Mouse (Mus musculus) gastrocnemius, adult 2 months (tissue): ENCODE measurements around the gene Vps18. TPM values are rescaled to one million over a fixed set of nuclear protein-coding genes. Genes with fewer than 3 reads are reported as not detected.

ENCODE experiments used
- DNase-seq: peaks from one replicate; pipeline ENCODE4 v3.0.0; 2022
- H3K27ac ChIP-seq: fragments of 200-600 bp; 2 replicates; pipeline ENCODE4 v1.8.1; 2022; ENCODE audit warnings: mild to moderate bottlenecking
- H3K4me3 ChIP-seq: fragments of 200-600 bp; 2 replicates; pipeline ENCODE4 v1.8.1; 2022; ENCODE audit warnings: mild to moderate bottlenecking, moderate library complexity
- CTCF ChIP-seq: fragments of 200-600 bp; IDR thresholded peaks from 2 replicates; pipeline ENCODE4 v1.8.1; 2022; ENCODE audit warnings: antibody characterized with exemption, mild to moderate bottlenecking, moderate library complexity
- intact Hi-C: fragments of 180-260 bp; cut with DNase I; formaldehyde crosslinking; loops from one replicate; pipeline ENCODE4 v1.15.1; 2025
- total RNA-seq, 2 experiments: library from RNA; stranded (reverse); gene quantifications; 2 replicates each; pipeline ENCODE4 v1.2.3; 2021

Gene Vps18
- total RNA-seq, 2 experiments from 2014 or later, result 10.9 to 11.7 TPM

DNA sequence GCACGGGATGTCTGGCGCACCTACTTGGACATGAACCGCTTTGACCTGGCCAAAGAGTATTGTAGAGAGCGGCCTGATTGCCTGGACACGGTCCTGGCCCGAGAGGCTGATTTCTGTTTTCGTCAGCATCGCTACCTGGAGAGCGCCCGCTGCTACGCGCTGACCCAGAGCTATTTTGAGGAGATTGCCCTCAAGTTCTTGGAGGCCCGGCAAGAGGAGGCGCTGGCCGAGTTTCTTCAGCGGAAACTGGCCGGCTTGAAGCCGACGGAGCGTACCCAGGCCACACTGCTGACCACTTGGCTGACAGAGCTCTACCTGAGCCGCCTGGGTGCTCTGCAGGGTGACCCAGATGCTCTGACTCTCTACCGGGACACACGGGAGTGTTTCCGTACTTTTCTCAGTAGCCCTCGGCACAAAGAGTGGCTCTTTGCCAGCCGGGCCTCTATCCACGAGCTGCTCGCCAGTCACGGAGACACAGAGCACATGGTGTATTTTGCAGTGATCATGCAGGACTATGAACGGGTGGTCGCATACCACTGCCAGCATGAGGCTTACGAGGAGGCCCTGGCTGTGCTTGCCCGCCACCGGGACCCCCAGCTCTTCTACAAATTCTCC lies 5.3 kb downstream of the Vps18 start:
- intact Hi-C loops, result no loop called here
- H3K4me3 ChIP-seq, result no peak overlapping the region
- no peak for DNase-seq
- no peak overlapping the region for H3K27ac ChIP-seq
- TF ChIP-seq CTCF, result no peak

DNA sequence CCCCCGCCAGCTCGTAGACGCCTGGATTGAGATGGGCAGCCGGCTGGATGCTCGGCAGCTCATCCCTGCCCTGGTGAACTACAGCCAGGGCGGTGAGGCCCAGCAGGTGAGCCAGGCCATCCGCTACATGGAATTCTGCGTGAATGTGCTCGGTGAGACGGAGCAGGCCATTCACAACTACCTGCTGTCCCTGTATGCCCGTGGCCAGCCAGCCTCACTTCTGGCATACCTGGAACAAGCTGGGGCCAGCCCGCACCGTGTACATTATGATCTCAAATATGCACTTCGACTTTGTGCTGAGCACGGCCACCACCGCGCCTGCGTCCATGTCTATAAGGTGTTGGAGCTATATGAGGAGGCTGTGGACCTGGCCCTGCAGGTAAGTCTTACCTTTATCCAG lies 5.9 kb downstream of the Vps18 start:
- Histone ChIP-seq H3K27ac (no peak overlapping the region), H3K4me3 (no peak overlapping the region)
- DNase-seq, result no peak
- intact Hi-C loops, result no loop called here
- no peak for TF ChIP-seq CTCF

DNA sequence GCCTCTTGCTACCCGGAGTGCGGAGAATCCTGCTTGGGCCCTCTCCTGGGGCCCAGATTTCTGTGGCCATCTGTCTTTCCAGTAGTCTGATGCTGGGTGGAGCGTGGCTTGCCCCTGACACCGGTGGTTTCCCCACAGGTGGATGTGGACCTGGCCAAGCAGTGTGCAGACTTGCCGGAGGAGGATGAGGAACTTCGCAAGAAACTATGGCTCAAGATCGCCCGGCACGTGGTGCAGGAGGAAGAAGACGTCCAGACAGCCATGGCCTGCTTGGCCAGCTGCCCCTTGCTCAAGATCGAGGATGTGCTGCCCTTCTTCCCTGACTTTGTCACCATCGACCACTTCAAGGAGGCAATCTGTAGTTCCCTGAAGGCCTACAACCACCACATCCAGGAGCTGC lies 8.2 kb downstream of the Vps18 start:
- no peak overlapping the region for H3K4me3 ChIP-seq
- intact Hi-C loops, result no loop called here
- TF ChIP-seq CTCF, result no peak
- no peak for DNase-seq
- H3K27ac ChIP-seq, result no peak overlapping the region

DNA sequence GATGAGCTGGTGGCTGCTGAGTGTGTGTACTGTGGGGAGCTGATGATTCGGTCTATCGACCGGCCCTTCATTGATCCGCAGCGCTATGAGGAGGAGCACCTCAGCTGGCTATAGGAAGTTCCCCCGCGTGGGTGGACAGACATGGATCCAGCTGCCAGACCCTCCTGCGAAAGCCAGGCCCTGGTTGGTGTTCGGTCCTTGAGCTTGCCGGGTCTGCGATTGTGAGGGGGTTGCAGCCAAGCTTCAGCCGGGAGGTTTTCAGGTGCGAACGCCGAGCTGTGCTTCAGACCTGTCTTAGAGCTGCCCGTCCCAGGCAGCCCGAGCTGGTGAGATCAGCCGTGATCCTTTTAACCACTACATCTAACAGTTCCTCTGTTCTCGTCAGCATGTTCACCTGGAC lies 9.0 kb downstream of the Vps18 start:
- Histone ChIP-seq H3K4me3 (no peak overlapping the region), H3K27ac (no peak overlapping the region)
- intact Hi-C loops, result no loop called here
- no peak for DNase-seq
- TF ChIP-seq CTCF, result no peak

DNA sequence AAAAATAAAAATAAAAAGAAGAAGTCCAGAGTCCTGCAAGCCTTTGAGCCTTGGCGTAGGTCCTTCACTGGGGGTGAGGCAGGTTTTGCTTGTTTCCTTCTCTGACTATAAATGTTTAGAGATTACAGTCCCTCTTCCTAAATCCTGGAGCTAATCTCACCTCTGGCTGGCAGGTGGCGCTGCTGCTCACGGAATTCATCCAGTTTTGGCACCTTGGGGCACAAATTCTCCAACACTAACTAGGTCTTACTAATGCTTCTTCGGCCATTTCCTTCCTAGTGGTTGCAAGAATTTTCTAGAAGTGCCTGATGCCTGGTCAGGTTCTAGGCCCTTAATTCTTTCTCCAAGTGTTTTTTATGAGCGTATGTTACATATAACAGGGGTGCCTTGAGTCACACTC lies 9.8 kb downstream of the Vps18 start:
- peak; percentile 80 for TF ChIP-seq CTCF
- Histone ChIP-seq H3K4me3 (no peak overlapping the region), H3K27ac (peak overlapping the region; percentile 83)
- DNase-seq, result peak; percentile 73
- intact Hi-C loops, result loop anchor here (1.0 to 2.0 kb wide), 2 partner anchors 116 to 139 kb away; no protein-coding TSS in a partner anchor

DNA sequence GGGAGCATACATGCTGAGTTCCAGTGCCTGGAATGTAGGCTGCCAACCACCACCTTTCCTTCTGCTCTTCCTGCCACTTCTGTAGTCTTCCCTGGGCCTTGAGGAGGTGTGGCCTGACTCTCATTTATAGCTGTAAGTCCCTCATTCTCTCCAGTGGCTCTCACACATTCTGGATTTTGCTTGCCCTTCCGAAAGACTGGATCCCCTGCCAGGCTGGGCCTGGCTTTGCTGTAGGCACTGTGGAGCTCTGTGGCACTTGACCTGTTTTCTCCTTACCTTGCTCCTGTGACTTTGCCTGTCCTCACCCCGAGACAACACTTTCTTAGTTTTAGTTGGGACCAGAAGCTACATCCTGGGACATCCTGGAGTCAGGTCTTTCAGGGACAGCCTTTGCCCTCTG lies 10.3 kb downstream of the Vps18 start:
- intact Hi-C loops, result loop anchor here (1.0 to 2.0 kb wide), 2 partner anchors 116 to 138 kb away; no protein-coding TSS in a partner anchor
- no peak for DNase-seq
- H3K4me3 ChIP-seq, result no peak overlapping the region
- no peak for TF ChIP-seq CTCF
- peak overlapping the region; percentile 83 for H3K27ac ChIP-seq

DNA sequence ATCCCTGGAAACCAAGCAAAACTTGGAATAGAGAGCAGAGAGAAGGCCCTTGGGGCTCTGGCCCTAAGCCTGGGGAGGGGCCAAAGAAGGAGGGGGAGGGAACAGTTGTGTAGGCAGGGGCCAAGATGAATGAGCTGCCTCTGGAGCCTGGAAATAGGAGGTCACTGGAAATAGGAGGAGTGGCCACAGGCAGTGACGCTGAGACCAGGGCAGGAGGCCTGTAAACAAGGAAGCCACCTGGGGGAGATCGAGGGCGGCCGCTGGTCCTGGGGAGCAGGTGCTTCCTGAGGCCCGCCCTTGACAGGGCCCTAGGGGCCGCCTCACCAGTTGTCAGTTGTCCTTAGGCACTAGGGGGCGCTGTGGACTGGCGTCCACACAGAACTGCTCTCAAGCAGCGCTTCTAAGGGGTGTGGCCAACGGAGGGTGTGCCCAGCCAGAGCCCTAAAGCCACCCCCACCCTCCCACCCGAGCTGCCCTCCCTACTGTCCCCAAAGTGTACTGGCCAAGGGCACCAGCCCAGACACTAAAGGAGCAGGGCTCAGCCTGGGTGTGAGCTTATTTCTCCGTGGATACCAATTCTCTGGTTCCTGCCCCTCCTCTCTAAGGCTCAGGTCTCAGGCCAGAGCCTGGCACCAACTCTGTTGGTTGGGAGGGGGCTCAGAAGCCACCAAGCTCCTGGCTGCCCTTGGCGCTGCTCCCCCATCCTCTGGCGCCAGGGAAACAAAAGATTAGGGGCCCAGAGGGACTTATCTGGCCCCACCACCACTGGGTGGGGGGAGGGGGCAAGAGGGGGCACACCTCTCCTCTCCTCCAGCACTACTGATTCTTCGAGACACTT lies 11.7 kb downstream of the Vps18 start:
- peak; percentile 94 for TF ChIP-seq CTCF
- intact Hi-C loops, result loop anchor here (1.0 to 2.0 kb wide), 3 partner anchors 25 to 115 kb away; partner anchors contain the start of gene Dll4
- Histone ChIP-seq H3K27ac (peak overlapping the region; percentile 83), H3K4me3 (peak overlapping the region; percentile 61)
- DNase-seq, result peak; percentile 91

DNA sequence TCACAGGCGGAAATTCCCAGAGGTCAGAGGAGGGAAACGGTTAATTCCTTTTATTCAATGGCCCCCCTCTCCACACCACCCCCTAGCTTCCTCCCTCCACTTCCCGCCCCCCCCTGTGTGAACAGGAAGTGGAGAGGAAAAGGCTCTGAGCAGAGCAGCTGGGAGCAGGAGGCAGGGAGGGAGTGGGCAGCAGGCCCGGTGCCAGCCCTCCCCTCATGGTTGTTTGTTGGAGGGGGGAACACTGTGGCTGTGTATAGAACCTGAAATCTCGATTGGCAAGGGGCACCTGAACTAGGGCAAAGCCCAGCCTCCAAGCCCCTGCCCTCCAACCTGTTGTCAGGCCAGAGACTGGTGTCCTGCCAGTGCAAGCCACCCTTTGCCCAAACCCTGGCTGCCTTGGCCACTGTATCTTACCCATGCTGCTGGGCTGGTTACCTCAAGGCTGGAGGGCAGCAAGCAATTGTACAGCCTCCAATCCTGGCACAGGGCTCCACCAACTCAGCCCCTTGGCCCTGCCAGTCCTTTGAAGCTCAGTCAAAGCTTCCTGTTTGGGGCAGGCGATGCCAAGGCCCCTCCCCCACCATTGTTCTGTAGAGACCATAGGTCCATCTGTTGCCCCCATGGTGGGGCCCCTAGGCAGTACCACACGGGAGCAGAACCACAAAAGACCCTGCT lies 12.4 kb downstream of the Vps18 start:
- Histone ChIP-seq H3K4me3 (peak overlapping the region; percentile 61), H3K27ac (peak overlapping the region; percentile 83)
- intact Hi-C loops, result loop anchor here (1.0 kb wide), 2 partner anchors 24 to 36 kb away; partner anchors contain the start of gene Dll4
- TF ChIP-seq CTCF, result no peak
- peak; percentile 59 for DNase-seq

DNA sequence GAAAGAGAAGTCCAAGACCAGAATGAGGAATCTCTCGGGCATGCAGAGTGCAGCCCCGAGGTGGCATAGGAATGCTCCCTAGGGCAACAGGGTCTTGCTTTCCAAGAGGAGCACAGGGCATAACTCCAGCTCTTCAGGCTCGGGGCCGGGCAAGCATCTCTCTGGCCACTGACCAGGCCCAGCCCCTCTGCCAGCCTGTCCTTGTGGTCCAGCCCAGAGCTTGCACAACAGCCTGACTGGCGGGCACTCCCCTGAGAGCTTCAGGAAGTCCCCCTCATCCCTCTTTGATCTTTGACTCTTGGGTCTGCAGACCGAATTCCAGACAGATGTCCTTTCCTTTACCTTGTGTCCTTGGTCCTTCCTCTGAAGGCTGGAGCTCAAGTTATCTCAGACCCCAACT lies 14.3 kb downstream of the Vps18 start:
- intact Hi-C loops, result no loop called here
- no peak overlapping the region for H3K4me3 ChIP-seq
- peak; percentile 44 for DNase-seq
- no peak for TF ChIP-seq CTCF
- no peak overlapping the region for H3K27ac ChIP-seq

DNA sequence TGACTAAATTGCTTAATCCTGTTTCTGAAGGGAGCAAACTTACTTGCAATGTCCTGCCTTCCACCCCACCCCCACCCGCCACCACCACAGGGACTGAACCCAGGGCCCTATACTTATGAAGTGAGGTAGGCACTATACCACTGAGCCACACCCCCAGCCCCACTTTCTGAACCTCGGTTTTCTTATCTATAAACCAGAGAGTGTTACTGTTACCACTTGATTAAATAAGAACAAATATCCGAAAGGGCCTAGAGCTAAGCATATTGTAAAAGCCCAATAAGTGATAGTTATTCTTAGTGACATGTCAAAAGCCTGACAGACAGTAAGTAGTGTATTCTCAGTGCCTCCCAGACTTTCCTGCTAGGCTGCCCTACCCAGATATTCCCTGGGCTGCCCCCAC lies 15.9 kb downstream of the Vps18 start:
- intact Hi-C loops, result no loop called here
- peak overlapping the region; percentile 16; the same call in 1 of the 2 replicates for H3K27ac ChIP-seq
- TF ChIP-seq CTCF, result no peak
- no peak overlapping the region for H3K4me3 ChIP-seq
- no peak for DNase-seq

DNA sequence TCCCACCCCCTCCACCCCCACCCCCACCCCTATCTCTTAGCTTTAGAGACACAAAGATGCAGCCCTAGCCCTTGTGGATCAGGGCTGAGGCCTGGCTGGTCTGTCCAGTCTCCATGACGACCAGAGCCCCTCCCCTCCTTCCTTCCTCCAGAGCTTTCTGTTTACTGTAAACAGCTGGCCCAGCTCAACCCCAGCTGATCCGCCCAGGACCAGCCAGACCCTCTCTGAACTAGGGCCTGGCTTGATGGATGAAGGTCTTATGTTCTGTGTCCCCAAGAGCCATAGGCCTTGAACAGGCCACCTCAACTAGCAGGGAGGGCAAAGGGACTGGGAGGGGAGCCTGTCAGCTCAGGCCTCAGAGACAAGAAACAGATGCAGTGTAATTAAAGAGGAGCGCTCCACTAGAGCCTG lies 16.3 kb downstream of the Vps18 start:
- intact Hi-C loops, result no loop called here
- no peak for TF ChIP-seq CTCF
- no peak overlapping the region for H3K4me3 ChIP-seq
- no peak for DNase-seq
- peak overlapping the region; percentile 48; the same call in 1 of the 2 replicates for H3K27ac ChIP-seq

DNA sequence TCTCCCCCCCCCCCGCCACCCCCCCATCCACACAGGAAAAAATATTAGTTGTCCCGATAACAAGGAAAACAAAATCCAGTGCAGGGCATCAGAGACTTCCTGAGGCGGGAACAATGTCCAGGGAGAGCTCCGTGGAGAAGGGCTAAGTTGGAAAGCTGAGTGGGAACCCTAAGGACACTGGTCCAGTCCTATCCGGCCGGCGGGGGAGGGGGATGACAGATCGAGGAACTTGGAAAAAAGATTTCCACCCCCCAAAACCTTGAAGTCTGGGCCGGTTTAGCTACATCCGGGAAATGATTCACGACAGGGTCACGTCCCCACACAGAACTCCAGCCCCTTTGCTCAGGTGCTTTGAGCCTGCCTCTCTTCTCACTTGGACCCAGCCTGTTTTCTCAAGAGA lies 23.0 kb downstream of the Vps18 start:
- Histone ChIP-seq H3K4me3 (no peak overlapping the region), H3K27ac (peak overlapping the region; percentile 76)
- no peak for DNase-seq
- no peak for TF ChIP-seq CTCF
- intact Hi-C loops, result no loop called here

DNA sequence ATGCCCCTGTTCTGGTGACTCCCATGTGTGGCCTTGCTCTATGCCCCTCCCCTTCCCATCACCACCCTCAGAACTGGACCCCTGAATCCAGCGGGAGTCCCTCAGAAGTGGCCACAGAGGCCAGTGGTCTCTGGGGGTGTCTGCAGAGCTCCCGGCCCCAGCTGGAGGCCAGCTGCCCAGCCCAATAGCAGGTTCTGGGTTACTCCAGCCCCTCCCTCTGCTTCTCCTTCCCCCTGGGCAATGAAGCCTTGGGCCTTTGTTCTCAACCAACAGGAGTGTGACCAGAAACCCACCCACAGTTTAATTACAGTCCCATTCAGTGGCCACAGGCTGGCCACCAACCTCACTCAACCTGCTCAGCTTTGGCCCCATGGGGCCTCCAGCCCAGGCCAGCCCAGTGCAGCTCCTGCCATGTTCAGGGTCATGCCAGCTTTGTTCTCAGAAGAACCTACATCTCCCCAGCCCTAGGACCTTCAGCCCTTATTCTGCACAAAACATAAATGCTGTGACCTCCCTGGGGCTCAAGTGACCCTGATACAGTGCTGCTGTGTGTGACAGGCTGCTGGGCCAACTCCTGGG lies 23.9 kb downstream of the Vps18 start:
- no peak for TF ChIP-seq CTCF
- Histone ChIP-seq H3K4me3 (no peak overlapping the region), H3K27ac (peak overlapping the region; percentile 76)
- DNase-seq, result no peak
- intact Hi-C loops, result no loop called here
